Mouse (Mus musculus): ENCODE results near the gene Pmfbp1.

Gene Pmfbp1

GRCm38 (mm10) chr8:109499009-109499717 is 5.3 kb downstream of the Pmfbp1 start:
- no peak for DNase-seq (ENCODE audit: low read depth, low spot score)

- DNase-seq (ENCODE audit: low read depth, low spot score), result no peak
These were observed 9.7 kb downstream of the Pmfbp1 start for GRCm38 (mm10) chr8:109503566-109503965.

- no peak for DNase-seq (ENCODE audit: low read depth, low spot score)
These were observed 11.7 kb downstream of the Pmfbp1 start for GRCm38 (mm10) chr8:109505560-109505959.

- DNase-seq (ENCODE audit: low read depth, low spot score), result no peak
These were observed 30.2 kb downstream of the Pmfbp1 start for GRCm38 (mm10) chr8:109524008-109524407.

GRCm38 (mm10) chr8:109535140-109535990 is 41.5 kb downstream of the Pmfbp1 start:
- no peak for DNase-seq (ENCODE audit: low read depth, low spot score)

- DNase-seq (ENCODE audit: low read depth, low spot score), result peak; percentile 71
These were observed 42.9 kb downstream of the Pmfbp1 start for GRCm38 (mm10) chr8:109536703-109537102.

GRCm38 (mm10) chr8:109542165-109542564 is 48.3 kb downstream of the Pmfbp1 start:
- no peak for DNase-seq (ENCODE audit: low read depth, low spot score)

- DNase-seq (ENCODE audit: low read depth, low spot score), result no peak
These were observed 49.1 kb downstream of the Pmfbp1 start for GRCm38 (mm10) chr8:109542748-109543519.

GRCm38 (mm10) chr8:109544049-109544448 is 50.2 kb downstream of the Pmfbp1 start:
- DNase-seq (ENCODE audit: low read depth, low spot score), result no peak

GRCm38 (mm10) chr8:109551663-109552062 is 57.8 kb downstream of the Pmfbp1 start:
- DNase-seq (ENCODE audit: low read depth, low spot score), result no peak

- no peak for DNase-seq (ENCODE audit: low read depth, low spot score)
These were observed 70.1 kb downstream of the Pmfbp1 start for GRCm38 (mm10) chr8:109563881-109564280.

GRCm38 (mm10) chr8:109564766-109565165 is 70.9 kb downstream of the Pmfbp1 start:
- DNase-seq (ENCODE audit: low read depth, low spot score), result no peak

GRCm38 (mm10) chr8:109565498-109566333 is 71.9 kb downstream of the Pmfbp1 start, which contains the start of the genes Dhx38 and Txnl4b:
TSS of gene Dhx38 (minus strand) at chr8:109565861.
TSS of gene Txnl4b (plus strand) at chr8:109565892.
- peak; percentile 100 for DNase-seq (ENCODE audit: low read depth, low spot score)

GRCm38 (mm10) chr8:109571139-109571538 is 77.3 kb downstream of the Pmfbp1 start:
- DNase-seq (ENCODE audit: low read depth, low spot score), result no peak

GRCm38 (mm10) chr8:109576311-109576710 is 82.5 kb downstream of the Pmfbp1 start:
- no peak for DNase-seq (ENCODE audit: low read depth, low spot score)

GRCm38 (mm10) chr8:109578900-109579301 is 85.1 kb downstream of the Pmfbp1 start, which contains the start of gene Hp:
TSS of gene Hp (minus strand) at chr8:109579172.
- no peak for DNase-seq (ENCODE audit: low read depth, low spot score)

GRCm38 (mm10) chr8:109584293-109584692 is 90.5 kb downstream of the Pmfbp1 start:
- DNase-seq (ENCODE audit: low read depth, low spot score), result no peak

- DNase-seq (ENCODE audit: low read depth, low spot score), result no peak
These were observed 91.0 kb downstream of the Pmfbp1 start for GRCm38 (mm10) chr8:109584830-109585229.

- no peak for DNase-seq (ENCODE audit: low read depth, low spot score)
These were observed 91.8 kb downstream of the Pmfbp1 start for GRCm38 (mm10) chr8:109585652-109586051.

GRCm38 (mm10) chr8:109586972-109587504 is 93.2 kb downstream of the Pmfbp1 start:
- no peak for DNase-seq (ENCODE audit: low read depth, low spot score)

GRCm38 (mm10) chr8:109590901-109591300 is 97.1 kb downstream of the Pmfbp1 start:
- DNase-seq (ENCODE audit: low read depth, low spot score), result no peak
